Mouse (Mus musculus) midbrain, embryonic 10.5 days (tissue): Measurements from ENCODE around the gene Commd7. TPM values are rescaled to one million over a fixed set of nuclear protein-coding genes. Genes with fewer than 3 reads are reported as not detected.
"Not testable (repeated sequence)": the region's sequence is repeated elsewhere in the genome, so short reads cannot be mapped to it uniquely, and the experiment has no call there.

ENCODE experiments used
- DNase-seq: peaks from one replicate; pipeline ENCODE4 v3.0.0-alpha.2; 2017; ENCODE audit warnings: low spot score
- H3K27ac ChIP-seq: fragments of 300-500 bp; sonication (generic); replicated peaks from 2 replicates; pipeline ENCODE4 v1.5.1; 2016; ENCODE audit warnings: mild to moderate bottlenecking
- H3K27me3 ChIP-seq: fragments of 300-500 bp; sonication (generic); 2 replicates; pipeline ENCODE4 v1.6.1; 2016; ENCODE audit warnings: low read depth, mild to moderate bottlenecking; ENCODE audit not compliant: poor library complexity, severe bottlenecking
- H3K36me3 ChIP-seq: fragments of 300-500 bp; sonication (generic); 2 replicates; pipeline ENCODE4 v1.6.1; 2016; ENCODE audit warnings: mild to moderate bottlenecking, moderate library complexity
- H3K4me1 ChIP-seq: fragments of 300-500 bp; sonication (generic); 2 replicates; pipeline ENCODE4 v1.6.1; 2016
- H3K4me3 ChIP-seq: fragments of 300-500 bp; sonication (generic); 2 replicates; pipeline ENCODE4 v1.5.1; 2016; ENCODE audit warnings: mild to moderate bottlenecking, moderate library complexity
- H3K9me3 ChIP-seq: fragments of 300-500 bp; sonication (generic); replicated peaks from 2 replicates; pipeline ENCODE4 v1.6.1; 2016; ENCODE audit warnings: mild to moderate bottlenecking
- WGBS: fragments of 180-500 bp; shearing (Covaris S2); methylation state at CpG from one replicate; pipeline ENCODE4 v1.1.7; 2016; 5-methylcytosine and 5-hydroxymethylcytosine counted together
- polyA plus RNA-seq: library from polyadenylated mRNA; unstranded; fragments of >200 nt; fragmentation: Nextera tagmentation; extraction: Ambion mirVana; gene quantifications from 2 replicates; pipeline ENCODE4 v1.2.1, GENCODE M21; 2016

Gene Commd7
- polyA plus RNA-seq: 69.7 and 70.5 TPM in 2 replicates

DNA sequence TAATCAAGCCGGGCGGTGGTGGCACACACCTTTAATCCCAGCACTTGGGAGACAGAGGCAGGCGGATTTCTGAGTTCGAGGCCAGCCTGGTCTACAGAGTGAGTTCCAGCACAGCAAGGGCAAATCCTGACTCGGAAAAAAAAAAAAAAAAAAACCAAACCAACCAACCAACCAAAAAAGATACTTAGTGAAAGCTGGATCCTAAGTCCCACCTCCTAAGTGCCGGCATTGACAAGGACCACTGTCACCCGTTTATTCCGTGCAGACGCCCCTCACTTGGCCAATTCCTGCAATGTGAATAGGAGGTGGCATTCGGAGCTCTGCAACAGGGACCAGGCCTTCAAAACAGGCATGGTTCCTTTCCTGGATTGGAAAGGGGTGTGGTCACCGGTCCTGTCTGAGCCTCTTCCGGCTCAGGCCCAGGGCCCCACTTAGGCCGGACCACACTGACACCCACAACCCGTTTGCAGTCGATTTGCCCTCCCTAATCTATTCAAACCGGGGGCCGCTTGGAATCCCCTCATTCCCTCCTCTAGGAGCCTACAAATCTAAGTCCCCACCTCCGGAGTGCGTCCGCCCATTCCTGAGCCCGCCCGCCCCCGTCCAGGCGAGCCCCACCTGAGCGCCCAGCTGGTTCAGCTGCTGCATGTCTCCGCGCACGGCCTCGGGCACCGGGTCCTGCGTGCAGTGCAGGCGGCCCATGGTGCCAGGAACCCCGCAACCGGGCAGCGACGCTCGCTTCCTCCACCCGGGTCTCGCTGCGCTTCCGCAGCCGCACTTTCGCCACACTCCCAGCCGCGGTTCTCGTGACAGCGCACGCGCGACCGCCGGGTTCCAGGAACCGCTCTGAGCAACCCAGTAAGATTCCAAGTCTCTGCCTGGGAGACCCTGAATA is at the start of gene Commd7:
Gene Commd7 (minus strand): TSS at position 806 of the 895 bp plus-strand sequence.
- peak; percentile 86 for DNase-seq
- Histone ChIP-seq H3K36me3 (peaks cover 22% of the 10 kb centered on the region), H3K4me3 (peak within 1 kb of the TSS; percentile 92), H3K27ac (peak within 1 kb of the TSS; percentile 94), H3K4me1 (peaks cover 17% of the 10 kb centered on the region), H3K9me3 (no peaks in the 10 kb centered on the region), H3K27me3 (no peaks in the 10 kb centered on the region)
- 4% methylated on average over 53 of the region's 53 CpGs for WGBS

DNA sequence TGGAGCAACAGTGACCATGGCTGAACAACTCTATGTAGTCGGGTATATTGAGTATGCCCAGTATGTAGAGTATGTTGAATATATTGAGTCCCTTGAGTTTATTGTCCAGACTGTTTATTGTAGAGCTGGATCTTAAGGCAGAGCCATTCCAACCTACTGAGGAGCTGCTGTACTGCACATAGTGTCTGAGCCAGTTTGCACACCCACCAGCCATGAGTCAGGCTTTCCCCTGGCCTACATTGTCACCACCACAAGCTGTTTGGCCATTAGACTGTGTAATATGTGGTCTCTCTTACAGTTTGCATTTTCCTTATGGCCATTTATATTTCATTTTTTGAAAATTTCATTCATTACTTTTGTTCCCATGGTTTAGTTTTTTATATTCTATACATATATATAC is 47.4 kb upstream of the Commd7 start:
- Histone ChIP-seq H3K27me3 (no peaks in the 10 kb centered on the region), H3K4me1 (no peaks in the 10 kb centered on the region), H3K9me3 (no peaks in the 10 kb centered on the region), H3K4me3 (no peak overlapping the region), H3K27ac (no peak overlapping the region), H3K36me3 (peaks cover 54% of the 10 kb centered on the region)
- WGBS: 83% methylated on average over 1 of the region's 1 CpGs
- DNase-seq: no peak

GRCm38 (mm10) chr2:153677550-153677949 is 45.0 kb upstream of the Commd7 start:
- Histone ChIP-seq H3K4me3 (no peak overlapping the region), H3K4me1 (no peaks in the 10 kb centered on the region), H3K36me3 (peaks cover 70% of the 10 kb centered on the region), H3K9me3 (no peaks in the 10 kb centered on the region), H3K27ac (no peak overlapping the region), H3K27me3 (no peaks in the 10 kb centered on the region)
- no peak for DNase-seq
- WGBS: 92% methylated on average over 7 of the region's 7 CpGs

GRCm38 (mm10) chr2:153676944-153677343 is 44.4 kb upstream of the Commd7 start:
- H3K36me3 ChIP-seq: peaks cover 73% of the 10 kb centered on the region
- H3K9me3 ChIP-seq: no peaks in the 10 kb centered on the region
- no peak overlapping the region for H3K4me3 ChIP-seq
- H3K27ac ChIP-seq: no peak overlapping the region
- no peaks in the 10 kb centered on the region for H3K4me1 ChIP-seq
- WGBS: 91% methylated on average over 6 of the region's 6 CpGs
- H3K27me3 ChIP-seq: no peaks in the 10 kb centered on the region
- no peak for DNase-seq

DNA sequence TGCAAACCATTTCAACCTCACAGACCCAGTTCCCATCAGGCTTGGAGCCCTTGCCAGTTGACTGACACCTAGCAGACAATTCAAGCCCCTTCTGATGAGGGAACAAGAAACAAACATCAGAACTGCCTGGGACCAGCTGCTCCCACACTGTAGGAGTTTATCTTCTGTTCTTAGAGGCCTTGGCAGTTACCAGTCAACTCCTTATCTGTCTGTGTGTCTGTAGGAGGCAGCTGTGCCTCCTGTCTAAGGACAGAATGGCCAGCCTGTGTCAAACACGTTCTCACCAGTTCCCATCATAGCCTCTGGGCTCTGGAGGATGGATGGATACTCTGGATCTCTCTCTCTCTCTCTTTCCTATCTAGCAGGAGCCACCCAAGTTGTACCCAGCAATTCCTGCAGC is 42.8 kb upstream of the Commd7 start:
- peaks cover 67% of the 10 kb centered on the region for H3K36me3 ChIP-seq
- H3K9me3 ChIP-seq, H3K27ac ChIP-seq, DNase-seq, H3K4me3 ChIP-seq, H3K4me1 ChIP-seq, H3K27me3 ChIP-seq: not testable (repeated sequence)
- 88% methylated on average over 1 of the region's 1 CpGs for WGBS

GRCm38 (mm10) chr2:153672619-153673018 is 40.0 kb upstream of the Commd7 start:
- Histone ChIP-seq H3K4me3 (no peak overlapping the region), H3K27me3 (no peaks in the 10 kb centered on the region), H3K4me1 (no peaks in the 10 kb centered on the region), H3K36me3 (peaks cover 61% of the 10 kb centered on the region), H3K27ac (no peak overlapping the region), H3K9me3 (no peaks in the 10 kb centered on the region)
- DNase-seq: no peak
- 92% methylated on average over 2 of the region's 2 CpGs for WGBS

DNA sequence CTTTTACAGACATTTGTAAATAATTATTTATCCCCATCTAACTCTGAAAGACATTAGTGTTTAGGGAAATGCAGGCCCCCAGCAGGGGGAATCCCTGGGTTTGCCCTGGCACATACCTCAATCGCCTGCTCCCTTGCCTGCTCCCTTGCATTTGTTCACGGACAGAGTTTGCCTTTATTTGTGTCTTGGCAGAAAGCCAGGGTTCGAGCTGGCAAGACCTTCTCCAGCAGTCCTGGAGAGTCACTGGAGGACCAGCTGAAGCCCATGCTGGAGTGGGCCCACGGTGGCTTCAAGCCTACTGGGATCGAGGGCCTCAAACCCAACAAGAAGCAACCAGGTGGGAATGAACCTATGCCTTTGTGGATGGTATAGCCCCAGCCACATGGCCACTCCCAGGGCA is 37.5 kb upstream of the Commd7 start:
- Histone ChIP-seq H3K27me3 (no peaks in the 10 kb centered on the region), H3K4me3 (no peak overlapping the region), H3K9me3 (no peaks in the 10 kb centered on the region), H3K4me1 (no peaks in the 10 kb centered on the region), H3K27ac (no peak overlapping the region), H3K36me3 (peaks cover 57% of the 10 kb centered on the region)
- DNase-seq: no peak
- WGBS: 92% methylated on average over 5 of the region's 5 CpGs

DNA sequence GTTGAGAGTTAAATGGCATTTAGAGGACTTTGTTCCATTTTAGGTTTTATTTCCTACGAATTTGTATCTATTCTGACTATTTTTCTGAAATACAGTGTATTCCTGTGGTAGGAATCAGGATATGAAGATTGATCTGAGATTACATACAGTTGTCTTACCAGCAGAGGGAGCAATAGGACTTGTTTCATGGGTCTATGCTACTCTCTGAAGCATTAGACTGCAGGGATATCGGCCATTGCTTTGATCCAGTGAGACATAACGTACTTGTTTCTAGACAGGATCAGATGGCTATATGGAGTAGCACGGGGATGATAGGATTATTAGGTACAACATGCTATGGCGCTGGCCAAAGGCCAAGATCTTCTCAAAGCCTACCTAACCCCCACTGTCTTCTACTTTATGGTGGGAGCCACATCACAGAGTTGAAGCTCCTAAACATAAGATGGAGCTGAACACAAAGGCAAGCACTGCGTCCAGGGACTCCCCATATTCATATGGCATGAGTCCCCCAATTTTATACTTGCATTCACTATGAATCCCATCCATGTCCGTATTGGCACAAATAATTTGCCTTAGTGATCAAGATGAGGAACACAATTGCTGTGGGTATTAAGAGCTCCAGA is 36.3 kb upstream of the Commd7 start:
- H3K27me3 ChIP-seq: no peaks in the 10 kb centered on the region
- no peaks in the 10 kb centered on the region for H3K9me3 ChIP-seq
- no peaks in the 10 kb centered on the region for H3K4me1 ChIP-seq
- H3K36me3 ChIP-seq: peaks cover 57% of the 10 kb centered on the region
- no peak for DNase-seq
- H3K27ac ChIP-seq: no peak overlapping the region
- WGBS: 83% methylated on average over 7 of the region's 7 CpGs
- no peak overlapping the region for H3K4me3 ChIP-seq

- no peaks in the 10 kb centered on the region for H3K27me3 ChIP-seq
- H3K27ac ChIP-seq: no peak overlapping the region
- no peaks in the 10 kb centered on the region for H3K9me3 ChIP-seq
- H3K4me3 ChIP-seq: no peak overlapping the region
- peaks cover 63% of the 10 kb centered on the region for H3K36me3 ChIP-seq
- no peak for DNase-seq
- H3K4me1 ChIP-seq: peaks cover 4% of the 10 kb centered on the region
- 93% methylated on average over 7 of the region's 7 CpGs for WGBS
Observed at GRCm38 (mm10) chr2:153665401-153665800, 32.8 kb upstream of the Commd7 start.

DNA sequence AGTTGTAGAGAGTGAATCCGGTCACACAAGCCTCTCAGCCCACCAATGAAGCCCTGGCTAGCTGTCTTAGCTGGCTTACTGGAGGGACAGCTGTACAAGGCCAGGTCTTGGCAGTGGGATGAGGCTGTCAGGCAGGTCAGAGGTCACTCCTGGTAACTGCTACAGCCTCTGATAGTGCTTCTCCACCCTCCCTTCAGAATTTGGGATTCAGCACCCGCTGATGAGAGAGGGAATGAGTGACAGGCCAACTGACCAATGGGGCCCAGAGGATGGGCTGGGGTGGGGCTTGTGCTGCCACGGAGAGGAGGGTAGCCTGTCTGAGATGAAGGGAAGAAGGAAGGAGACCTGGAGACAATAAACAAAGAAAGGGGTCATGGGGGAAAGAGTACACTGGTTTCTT is 28.0 kb upstream of the Commd7 start:
- peak; percentile 34 for DNase-seq
- Histone ChIP-seq H3K4me3 (no peak overlapping the region), H3K27ac (peak overlapping the region; percentile 5; the same call in 1 of the 2 replicates), H3K36me3 (peaks cover 36% of the 10 kb centered on the region), H3K27me3 (no peaks in the 10 kb centered on the region), H3K9me3 (no peaks in the 10 kb centered on the region), H3K4me1 (peaks cover 4% of the 10 kb centered on the region)
- WGBS: 53% methylated on average over 3 of the region's 3 CpGs

- H3K4me3 ChIP-seq, H3K27ac ChIP-seq, H3K27me3 ChIP-seq, H3K9me3 ChIP-seq, DNase-seq, H3K4me1 ChIP-seq: not testable (repeated sequence)
- 87% methylated on average over 8 of the region's 8 CpGs for WGBS
- H3K36me3 ChIP-seq: peaks cover 17% of the 10 kb centered on the region
Observed at GRCm38 (mm10) chr2:153657659-153658058, 25.1 kb upstream of the Commd7 start.

DNA sequence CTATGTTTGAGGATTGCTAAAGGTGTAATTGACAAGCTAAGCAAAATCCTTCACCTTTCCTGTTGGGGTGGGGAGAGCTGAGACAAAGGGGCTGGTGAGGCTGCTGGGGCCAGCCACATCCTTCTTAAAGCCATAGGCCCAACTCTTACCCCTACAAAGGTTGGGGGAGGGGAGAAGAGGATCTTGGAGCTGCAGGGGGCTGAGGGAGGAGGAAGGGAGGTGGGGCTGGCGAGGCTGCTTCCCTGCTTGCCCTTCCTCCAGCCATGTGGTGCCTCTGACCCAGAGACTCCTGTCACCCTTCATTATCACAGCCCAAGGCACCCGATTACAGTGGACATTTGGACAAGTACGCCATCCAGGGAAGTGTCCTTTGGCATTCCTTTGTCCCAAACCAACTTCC is 19.1 kb upstream of the Commd7 start:
- H3K27ac ChIP-seq: no peak overlapping the region
- H3K4me1 ChIP-seq: peaks cover 34% of the 10 kb centered on the region
- H3K4me3 ChIP-seq: no peak overlapping the region
- H3K36me3 ChIP-seq: 0 out of 2 replicates have a peak, but pooled peaks cover 3% of the 10 kb centered on the region
- H3K27me3 ChIP-seq: peaks cover 33% of the 10 kb centered on the region
- DNase-seq: no peak
- 28% methylated on average over 3 of the region's 3 CpGs for WGBS
- no peaks in the 10 kb centered on the region for H3K9me3 ChIP-seq
